Mouse (Mus musculus): ENCODE data around the gene Cryab. TPM values are rescaled to one million over a fixed set of nuclear protein-coding genes. Genes with fewer than 3 reads are reported as not detected.

Gene Cryab
- total RNA-seq, 1 experiment = 57.4 TPM

GRCm38 (mm10) chr9:50774991-50775612 is 24.0 kb downstream of the Cryab start, which contains the start of the genes Alg9 and 1110032A03Rik:
Gene Alg9, plus strand, starts transcription at chr9:50775019.
Gene 1110032A03Rik, minus strand, starts transcription at chr9:50775520.
- in situ Hi-C loops (cut with MboI; ENCODE audit: low sequenced_read_pairs in 2 of 2, unreplicated experiment in 2 of 2) = no loop called here
- no peaks in the 10 kb centered on the region for H3K9me3 ChIP-seq (ENCODE audit: control insufficient read depth, insufficient read depth, low read depth, low read length)

GRCm38 (mm10) chr9:50775662-50776126 is 24.6 kb downstream of the Cryab start:
- no peak overlapping the region for H3K27ac ChIP-seq (ENCODE audit: insufficient read depth, low read depth, low read length, poor library complexity, severe bottlenecking)
- peak overlapping the region; percentile 82 to 87 for H3K4me3 ChIP-seq (ENCODE audit: insufficient read depth in 1 of 2, low read depth in 1 of 2, low read length in 2 of 2, poor library complexity in 1 of 2, severe bottlenecking in 1 of 2)
- H3K36me3 ChIP-seq (ENCODE audit: control insufficient read depth, insufficient read depth, low read length, poor library complexity, severe bottlenecking) = peaks cover 4% of the 10 kb centered on the region; the same call in 1 of the 2 replicates
- no peaks in the 10 kb centered on the region for H3K9me3 ChIP-seq (ENCODE audit: control insufficient read depth, insufficient read depth, low read depth, low read length)
- in situ Hi-C loops (cut with MboI; ENCODE audit: low sequenced_read_pairs in 2 of 2, unreplicated experiment in 2 of 2) = no loop called here
- 0 out of 4 replicates have a peak, but pooled peaks cover 0 to 2% of the 10 kb centered on the region in 2 experiments for H3K4me1 ChIP-seq (ENCODE audit: control insufficient read depth in 2 of 2, insufficient read depth in 2 of 2, low read length in 2 of 2, poor library complexity in 1 of 2)
- TF ChIP-seq ZC3H11A (IDR thresholded peaks at IDR 0.05; ENCODE audit: borderline replicate concordance, low read depth, low read length) (no peak), MAFK (IDR thresholded peaks at IDR 0.05; ENCODE audit: insufficient read depth, low read depth, low read length) (no peak), HCFC1 (IDR thresholded peaks at IDR 0.05; ENCODE audit: borderline replicate concordance, insufficient read depth, low read length) (no peak), ZNF384 (IDR thresholded peaks at IDR 0.05; ENCODE audit: low read depth, low read length) (no peak), CHD2 (IDR thresholded peaks at IDR 0.05; ENCODE audit: low read depth, low read length) (no peak)
- peak overlapping the region; percentile 88 for H3K9ac ChIP-seq (ENCODE audit: insufficient read depth, low read depth, low read length, poor library complexity, severe bottlenecking)
- DNase-seq (ENCODE audit: low read depth, low spot score) = no peak

More at GRCm38 (mm10) chr9:50774991-50775612, 24.0 kb downstream of the Cryab start, which contains the start of the genes Alg9 and 1110032A03Rik:
- no peak for TF ChIP-seq HCFC1 (IDR thresholded peaks at IDR 0.05; ENCODE audit: borderline replicate concordance, insufficient read depth, low read length)
- no peak for TF ChIP-seq ZNF384 (IDR thresholded peaks at IDR 0.05; ENCODE audit: low read depth, low read length)
- TF ChIP-seq ZC3H11A (IDR thresholded peaks at IDR 0.05; ENCODE audit: borderline replicate concordance, low read depth, low read length) = no peak
- TF ChIP-seq CHD2 (IDR thresholded peaks at IDR 0.05; ENCODE audit: low read depth, low read length) = no peak
- TF ChIP-seq MAFK (IDR thresholded peaks at IDR 0.05; ENCODE audit: insufficient read depth, low read depth, low read length) = no peak
- Histone ChIP-seq H3K9ac (ENCODE audit: insufficient read depth, low read depth, low read length, poor library complexity, severe bottlenecking) (peak within 1 kb of the TSS; percentile 88), H3K36me3 (ENCODE audit: control insufficient read depth, insufficient read depth, low read length, poor library complexity, severe bottlenecking) (peaks cover 4% of the 10 kb centered on the region; the same call in 1 of the 2 replicates), H3K27ac (ENCODE audit: insufficient read depth, low read depth, low read length, poor library complexity, severe bottlenecking) (no peak within 1 kb of the TSS), H3K4me1 (ENCODE audit: control insufficient read depth in 2 of 2, insufficient read depth in 2 of 2, low read length in 2 of 2, poor library complexity in 1 of 2) (0 out of 4 replicates have a peak, but pooled peaks cover 0 to 2% of the 10 kb centered on the region in 2 experiments), H3K4me3 (ENCODE audit: insufficient read depth in 1 of 2, low read depth in 1 of 2, low read length in 2 of 2, poor library complexity in 1 of 2, severe bottlenecking in 1 of 2) (peak within 1 kb of the TSS; percentile 82 to 87)
- DNase-seq (ENCODE audit: low read depth, low spot score) = no peak

- peaks cover 4% of the 10 kb centered on the region; the same call in 1 of the 2 replicates for H3K36me3 ChIP-seq (ENCODE audit: control insufficient read depth, insufficient read depth, low read length, poor library complexity, severe bottlenecking)
- peak overlapping the region; percentile 82 to 87 for H3K4me3 ChIP-seq (ENCODE audit: insufficient read depth in 1 of 2, low read depth in 1 of 2, low read length in 2 of 2, poor library complexity in 1 of 2, severe bottlenecking in 1 of 2)
- H3K9me3 ChIP-seq (ENCODE audit: control insufficient read depth, insufficient read depth, low read depth, low read length) = no peaks in the 10 kb centered on the region
- H3K4me1 ChIP-seq (ENCODE audit: control insufficient read depth in 2 of 2, insufficient read depth in 2 of 2, low read length in 2 of 2, poor library complexity in 1 of 2) = 0 out of 4 replicates have a peak, but pooled peaks cover 0 to 2% of the 10 kb centered on the region in 2 experiments
- TF ChIP-seq ZNF384 (IDR thresholded peaks at IDR 0.05; ENCODE audit: low read depth, low read length) (no peak), CHD2 (IDR thresholded peaks at IDR 0.05; ENCODE audit: low read depth, low read length) (no peak), ZC3H11A (IDR thresholded peaks at IDR 0.05; ENCODE audit: borderline replicate concordance, low read depth, low read length) (no peak), MAFK (IDR thresholded peaks at IDR 0.05; ENCODE audit: insufficient read depth, low read depth, low read length) (no peak), HCFC1 (IDR thresholded peaks at IDR 0.05; ENCODE audit: borderline replicate concordance, insufficient read depth, low read length) (no peak)
- H3K9ac ChIP-seq (ENCODE audit: insufficient read depth, low read depth, low read length, poor library complexity, severe bottlenecking) = peak overlapping the region; percentile 88; the same call in 1 of the 2 replicates
- no peak for DNase-seq (ENCODE audit: low read depth, low spot score)
- H3K27ac ChIP-seq (ENCODE audit: insufficient read depth, low read depth, low read length, poor library complexity, severe bottlenecking) = no peak overlapping the region
- in situ Hi-C loops (cut with MboI; ENCODE audit: low sequenced_read_pairs in 2 of 2, unreplicated experiment in 2 of 2) = no loop called here
Observed at GRCm38 (mm10) chr9:50776162-50776760, 25.1 kb downstream of the Cryab start.

GRCm38 (mm10) chr9:50782155-50782554 is 31.0 kb downstream of the Cryab start:
- peaks cover 13% of the 10 kb centered on the region for H3K36me3 ChIP-seq (ENCODE audit: control insufficient read depth, insufficient read depth, low read length, poor library complexity, severe bottlenecking)
- no peak overlapping the region for H3K9ac ChIP-seq (ENCODE audit: insufficient read depth, low read depth, low read length, poor library complexity, severe bottlenecking)
- H3K9me3 ChIP-seq (ENCODE audit: control insufficient read depth, insufficient read depth, low read depth, low read length) = no peaks in the 10 kb centered on the region
- DNase-seq (ENCODE audit: low read depth, low spot score) = peak; percentile 30
- no peak for TF ChIP-seq HCFC1 (IDR thresholded peaks at IDR 0.05; ENCODE audit: borderline replicate concordance, insufficient read depth, low read length)
- TF ChIP-seq ZNF384 (IDR thresholded peaks at IDR 0.05; ENCODE audit: low read depth, low read length) = no peak
- TF ChIP-seq CHD2 (IDR thresholded peaks at IDR 0.05; ENCODE audit: low read depth, low read length) = no peak
- no peak for TF ChIP-seq ZC3H11A (IDR thresholded peaks at IDR 0.05; ENCODE audit: borderline replicate concordance, low read depth, low read length)
- TF ChIP-seq MAFK (IDR thresholded peaks at IDR 0.05; ENCODE audit: insufficient read depth, low read depth, low read length) = no peak
- no peak overlapping the region for H3K4me3 ChIP-seq (ENCODE audit: insufficient read depth in 1 of 2, low read depth in 1 of 2, low read length in 2 of 2, poor library complexity in 1 of 2, severe bottlenecking in 1 of 2)
- H3K27ac ChIP-seq (ENCODE audit: insufficient read depth, low read depth, low read length, poor library complexity, severe bottlenecking) = no peak overlapping the region
- no peaks in the 10 kb centered on the region for H3K4me1 ChIP-seq (ENCODE audit: control insufficient read depth in 2 of 2, insufficient read depth in 2 of 2, low read length in 2 of 2, poor library complexity in 1 of 2)
- in situ Hi-C loops (cut with MboI; ENCODE audit: low sequenced_read_pairs in 2 of 2, unreplicated experiment in 2 of 2) = no loop called here
